Mouse (Mus musculus) intestine, postnatal 0 days (tissue): ENCODE results near the gene Mindy1. TPM values are rescaled to one million over a fixed set of nuclear protein-coding genes. Genes with fewer than 3 reads are reported as not detected.

Experiments
- ATAC-seq: fragments of 200-750 bp; cut with Nextera tagmentation; 2 replicates; pipeline ENCODE4 v1.8.0; 2017; ENCODE audit warnings: mild to moderate bottlenecking, moderate TSS enrichment, moderate library complexity
- H3K27ac ChIP-seq: fragments of 300-500 bp; sonication (generic); 2 replicates; pipeline ENCODE4 v1.5.1; 2014; ENCODE audit warnings: mild to moderate bottlenecking, low read depth, low read length, moderate library complexity
- H3K27me3 ChIP-seq: fragments of 300-500 bp; sonication (generic); replicated peaks from 2 replicates; pipeline ENCODE4 v1.6.1; 2014; ENCODE audit warnings: low read length, mixed read lengths; ENCODE audit not compliant: control insufficient read depth, insufficient read depth
- H3K36me3 ChIP-seq: fragments of 300-500 bp; sonication (generic); 2 replicates; pipeline ENCODE4 v1.6.1; 2014; ENCODE audit warnings: mild to moderate bottlenecking, moderate library complexity; ENCODE audit not compliant: control insufficient read depth, insufficient read depth
- H3K4me1 ChIP-seq: fragments of 300-500 bp; sonication (generic); replicated peaks from 2 replicates; pipeline ENCODE4 v1.6.1; 2014; ENCODE audit warnings: antibody characterized with exemption, low read length, mixed read lengths; ENCODE audit not compliant: control insufficient read depth, insufficient read depth
- H3K4me2 ChIP-seq: fragments of 300-500 bp; sonication (generic); replicated peaks from 2 replicates; pipeline ENCODE4 v1.6.1; 2014; ENCODE audit warnings: low read depth, mild to moderate bottlenecking, moderate library complexity
- H3K4me3 ChIP-seq: fragments of 300-500 bp; sonication (generic); 2 replicates; pipeline ENCODE4 v1.5.1; 2014; ENCODE audit warnings: low read depth, low read length
- H3K9ac ChIP-seq: fragments of 300-500 bp; sonication (generic); 2 replicates; pipeline ENCODE4 v1.6.1; 2014; ENCODE audit warnings: mild to moderate bottlenecking, low read depth, low read length
- H3K9me3 ChIP-seq: fragments of 300-500 bp; sonication (generic); 2 replicates; pipeline ENCODE4 v1.6.1; 2016; ENCODE audit warnings: mixed run types; ENCODE audit not compliant: control insufficient read depth
- CTCF ChIP-seq: sonication (generic); IDR thresholded peaks from 2 replicates; pipeline ENCODE4 v1.5.1; 2016; ENCODE audit warnings: low read depth, mild to moderate bottlenecking, control low read depth, antibody characterized with exemption, moderate library complexity
- WGBS: fragments of 180-500 bp; shearing (Covaris S2); extraction: QIAGEN DNeasy Blood & Tissue Kit; methylation state at CpG from one replicate; pipeline ENCODE4 v1.1.7; 2014; 5-methylcytosine and 5-hydroxymethylcytosine counted together
- polyA plus RNA-seq: library from polyadenylated mRNA; unstranded; fragments of >200 nt; fragmentation: Nextera tagmentation; extraction: Ambion mirVana; gene quantifications from 2 replicates; pipeline ENCODE4 v1.2.1, GENCODE M21; 2015

The Mindy1 gene
- polyA plus RNA-seq, 1 experiment from 2014 or later: 36.4 TPM

GRCm38 (mm10) chr3:95319110-95319509 is 38.0 kb downstream of the Mindy1 start:
- Histone ChIP-seq H3K36me3 (peaks cover 45% of the 10 kb centered on the region), H3K4me2 (peak overlapping the region; percentile 17; the same call in 1 of the 2 replicates), H3K4me3 (no peak overlapping the region), H3K27me3 (no peaks in the 10 kb centered on the region), H3K27ac (peak overlapping the region; percentile 62; the same call in 1 of the 2 replicates), H3K4me1 (peaks cover 15% of the 10 kb centered on the region; the same call in 1 of the 2 replicates), H3K9ac (no peak overlapping the region), H3K9me3 (no peaks in the 10 kb centered on the region)
- no peak for ATAC-seq
- no peak for TF ChIP-seq CTCF
- WGBS: 37% methylated on average over 2 of the region's 2 CpGs

- Histone ChIP-seq H3K9me3 (no peaks in the 10 kb centered on the region), H3K36me3 (peaks cover 53% of the 10 kb centered on the region), H3K27ac (no peak overlapping the region), H3K9ac (no peak overlapping the region), H3K27me3 (no peaks in the 10 kb centered on the region), H3K4me2 (no peak overlapping the region), H3K4me3 (no peak overlapping the region), H3K4me1 (peaks cover 15% of the 10 kb centered on the region; the same call in 1 of the 2 replicates)
- no peak for TF ChIP-seq CTCF
- 72% methylated on average over 12 of the region's 12 CpGs for WGBS
- no peak for ATAC-seq
Observed at GRCm38 (mm10) chr3:95319701-95320625, 38.8 kb downstream of the Mindy1 start.

GRCm38 (mm10) chr3:95323429-95323828 is 42.3 kb downstream of the Mindy1 start:
- no peaks in the 10 kb centered on the region for H3K27me3 ChIP-seq

GRCm38 (mm10) chr3:95324454-95325144 is 43.5 kb downstream of the Mindy1 start:
- Histone ChIP-seq H3K4me2 (no peak overlapping the region), H3K9me3 (no peaks in the 10 kb centered on the region), H3K27ac (0 out of 2 replicates have a peak overlapping the region, but pooled peaks have one; percentile 28), H3K9ac (no peak overlapping the region), H3K4me3 (no peak overlapping the region), H3K27me3 (no peaks in the 10 kb centered on the region), H3K4me1 (0 out of 2 replicates have a peak, but pooled peaks cover 2% of the 10 kb centered on the region), H3K36me3 (peaks cover 78% of the 10 kb centered on the region)
- no peak for ATAC-seq
- TF ChIP-seq CTCF: peak; percentile 54
- 93% methylated on average over 6 of the region's 6 CpGs for WGBS

More at GRCm38 (mm10) chr3:95323429-95323828, 42.3 kb downstream of the Mindy1 start:
- 0 out of 2 replicates have a peak, but pooled peaks cover 6% of the 10 kb centered on the region for H3K4me1 ChIP-seq
- no peaks in the 10 kb centered on the region for H3K9me3 ChIP-seq
- WGBS: 75% methylated on average over 3 of the region's 3 CpGs
- H3K9ac ChIP-seq: no peak overlapping the region
- no peak for TF ChIP-seq CTCF
- ATAC-seq: no peak
- peaks cover 79% of the 10 kb centered on the region for H3K36me3 ChIP-seq
- no peak overlapping the region for H3K27ac ChIP-seq
- H3K4me2 ChIP-seq: no peak overlapping the region
- no peak overlapping the region for H3K4me3 ChIP-seq

- peak; percentile 92 for ATAC-seq
- no peak overlapping the region for H3K4me2 ChIP-seq
- no peaks in the 10 kb centered on the region for H3K4me1 ChIP-seq
- 43% methylated on average over 1 of the region's 1 CpGs for WGBS
- H3K9me3 ChIP-seq: no peaks in the 10 kb centered on the region
- H3K27ac ChIP-seq: no peak overlapping the region
- no peak overlapping the region for H3K4me3 ChIP-seq
- H3K36me3 ChIP-seq: peaks cover 53% of the 10 kb centered on the region
- no peaks in the 10 kb centered on the region for H3K27me3 ChIP-seq
- no peak overlapping the region for H3K9ac ChIP-seq
- no peak for TF ChIP-seq CTCF
Observed at GRCm38 (mm10) chr3:95328803-95329404, 47.8 kb downstream of the Mindy1 start.

- Histone ChIP-seq H3K4me2 (no peak overlapping the region), H3K27me3 (no peaks in the 10 kb centered on the region), H3K4me3 (no peak overlapping the region), H3K36me3 (peaks cover 42% of the 10 kb centered on the region), H3K27ac (no peak overlapping the region), H3K9ac (no peak overlapping the region), H3K4me1 (no peaks in the 10 kb centered on the region), H3K9me3 (no peaks in the 10 kb centered on the region)
- TF ChIP-seq CTCF: no peak
- WGBS: 64% methylated on average over 1 of the region's 1 CpGs
- no peak for ATAC-seq
Observed at GRCm38 (mm10) chr3:95331528-95331927, 50.4 kb downstream of the Mindy1 start.
